8 mouse cellular contexts compared by ENCODE assay signal in genomic region chr2:120731167-120731862, GRCm38 (mm10).
DNase-seq lines count a peak whose midpoint lies in the region; ATAC-seq and TF ChIP-seq lines count a peak whose summit lies in the region.

No protein-coding gene starts in this region.

- peak overlapping the region; percentile 86 for H3K4me3 ChIP-seq in brown adipose tissue, adult 24 weeks (ENCODE audit: insufficient read depth, low read depth, low read length)
- H3K4me3 ChIP-seq in heart, embryonic 15.5 days = peak overlapping the region; percentile 82
- H3K4me3 ChIP-seq in liver, embryonic 14.5 days (ENCODE audit: insufficient read depth in 1 of 2, low read depth in 2 of 2, low read length in 2 of 2) = peak overlapping the region; percentile 85 to 100
- H3K4me3 ChIP-seq in neural tube, embryonic 11.5 days (ENCODE audit: low read depth, low read length) = peak overlapping the region; percentile 98
- H3K4me3 ChIP-seq in stomach, postnatal 0 days (ENCODE audit: low read depth, low read length) = peak overlapping the region; percentile 88

- H3K4me1 ChIP-seq in brown adipose tissue, adult 24 weeks (ENCODE audit: control insufficient read depth, insufficient read depth, insufficient read length, low read length) = peaks cover 15% of the 10 kb centered on the region
- H3K4me1 ChIP-seq in heart, embryonic 15.5 days (replicated peaks) = peaks cover 31% of the 10 kb centered on the region
- H3K4me1 ChIP-seq in liver, embryonic 14.5 days (replicated peaks; ENCODE audit: control insufficient read depth in 2 of 2, insufficient read depth in 2 of 2, low read length in 1 of 2) = peaks cover 19% of the 10 kb centered on the region in 2 experiments
- H3K4me1 ChIP-seq in neural tube, embryonic 11.5 days (ENCODE audit: control insufficient read depth, insufficient read depth, low read length) = peaks cover 20% of the 10 kb centered on the region
- H3K4me1 ChIP-seq in stomach, postnatal 0 days (replicated peaks; ENCODE audit: control insufficient read depth, insufficient read depth) = peaks cover 7% of the 10 kb centered on the region; the same call in 1 of the 2 replicates

- peak overlapping the region; percentile 83 for H3K4me2 ChIP-seq in heart, embryonic 15.5 days
- H3K4me2 ChIP-seq in liver, embryonic 14.5 days (ENCODE audit: low read depth) = peak overlapping the region; percentile 69
- H3K4me2 ChIP-seq in neural tube, embryonic 11.5 days (ENCODE audit: low read depth) = peak overlapping the region; percentile 98
- H3K4me2 ChIP-seq in stomach, postnatal 0 days (replicated peaks; ENCODE audit: low read depth) = peak overlapping the region; percentile 99

- peak; percentile 96 for DNase-seq in CD4-positive, CD25-positive, alpha-beta regulatory T cell, adult 2 months (ENCODE audit: low read depth, low spot score)
- DNase-seq in fibroblast of lung, adult 2 months (ENCODE audit: low read depth) = peak; percentile 82
- peak; percentile 95 to 98 for DNase-seq in kidney, postnatal 25 days
- DNase-seq in liver, embryonic 14.5 days (ENCODE audit: low read depth in 3 of 3, low spot score in 3 of 3) = peak; percentile 90
- peak; percentile 95 for DNase-seq in neural tube, embryonic 11.5 days (ENCODE audit: low spot score)
- DNase-seq in stomach, postnatal 0 days (ENCODE audit: low spot score) = peak; percentile 97

- peak overlapping the region; percentile 64 for H3K27ac ChIP-seq in brown adipose tissue, adult 24 weeks (replicated peaks; ENCODE audit: low read depth, low read length)
- H3K27ac ChIP-seq in heart, embryonic 15.5 days = peak overlapping the region; percentile 97
- H3K27ac ChIP-seq in liver, embryonic 14.5 days = peak overlapping the region; percentile 88
- peak overlapping the region; percentile 78 for H3K27ac ChIP-seq in neural tube, embryonic 11.5 days (ENCODE audit: low read depth, low read length)
- H3K27ac ChIP-seq in stomach, postnatal 0 days (replicated peaks) = peak overlapping the region; percentile 92

- no peaks in the 10 kb centered on the region for H3K27me3 ChIP-seq in heart, embryonic 15.5 days
- no peaks in the 10 kb centered on the region for H3K27me3 ChIP-seq in liver, embryonic 14.5 days (ENCODE audit: control insufficient read depth, insufficient read depth, low read length)
- H3K27me3 ChIP-seq in neural tube, embryonic 11.5 days (ENCODE audit: control insufficient read depth, insufficient read depth, low read length) = no peaks in the 10 kb centered on the region
- H3K27me3 ChIP-seq in stomach, postnatal 0 days (ENCODE audit: control insufficient read depth, insufficient read depth, low read length) = no peaks in the 10 kb centered on the region

- no peaks in the 10 kb centered on the region for H3K9me3 ChIP-seq in heart, embryonic 15.5 days (replicated peaks)
- no peaks in the 10 kb centered on the region for H3K9me3 ChIP-seq in liver, embryonic 14.5 days (ENCODE audit: control insufficient read depth, low read length)
- H3K9me3 ChIP-seq in neural tube, embryonic 11.5 days (ENCODE audit: control insufficient read depth, low read length) = no peaks in the 10 kb centered on the region
- no peaks in the 10 kb centered on the region for H3K9me3 ChIP-seq in stomach, postnatal 0 days (ENCODE audit: control insufficient read depth, low read length)

- peak; percentile 96 for ATAC-seq in heart, embryonic 15.5 days (replicated peaks; ENCODE audit: insufficient number of reproducible peaks, insufficient read depth, low FRiP score, low read depth)
- peak; percentile 97 for ATAC-seq in liver, embryonic 14.5 days (ENCODE audit: insufficient read depth)
- peak; percentile 94 for ATAC-seq in neural tube, embryonic 11.5 days (ENCODE audit: insufficient read depth, low FRiP score, low TSS enrichment)
- ATAC-seq in stomach, postnatal 0 days (ENCODE audit: low FRiP score, low TSS enrichment) = peak; percentile 99

- peak; percentile 74 for TF ChIP-seq EP300 in liver, embryonic 14.5 days (IDR thresholded peaks at IDR 0.05; ENCODE audit: low read depth)
- TF ChIP-seq EP300 in stomach, postnatal 0 days (optimal IDR thresholded peaks at IDR 0.05) = no peak

- peaks cover 25% of the 10 kb centered on the region for H3K36me3 ChIP-seq in heart, embryonic 15.5 days
- peaks cover 31% of the 10 kb centered on the region for H3K36me3 ChIP-seq in liver, embryonic 14.5 days (replicated peaks; ENCODE audit: control insufficient read depth, insufficient read depth, low read depth)
- peaks cover 7% of the 10 kb centered on the region for H3K36me3 ChIP-seq in neural tube, embryonic 11.5 days (ENCODE audit: control insufficient read depth, insufficient read depth, low read length)
- peaks cover 7% of the 10 kb centered on the region for H3K36me3 ChIP-seq in stomach, postnatal 0 days (ENCODE audit: control insufficient read depth, insufficient read depth, low read length)

- H3K9ac ChIP-seq in heart, embryonic 15.5 days = peak overlapping the region; percentile 85
- H3K9ac ChIP-seq in liver, embryonic 14.5 days (replicated peaks) = peak overlapping the region; percentile 99
- peak overlapping the region; percentile 91 for H3K9ac ChIP-seq in neural tube, embryonic 11.5 days (ENCODE audit: low read length)
- peak overlapping the region; percentile 86 for H3K9ac ChIP-seq in stomach, postnatal 0 days (ENCODE audit: low read length)

- TF ChIP-seq CTCF in liver, embryonic 14.5 days (IDR thresholded peaks at IDR 0.05; ENCODE audit: low read depth) = peak; percentile 43
- TF ChIP-seq CTCF in stomach, postnatal 0 days (IDR thresholded peaks at IDR 0.05; ENCODE audit: low read depth) = peak; percentile 37

- WGBS in heart, embryonic 15.5 days = under 1% methylated on average over 61 of the region's 61 CpGs
- WGBS in liver, embryonic 14.5 days (ENCODE audit: insufficient replicate concordance) = under 1% methylated on average over 61 of the region's 61 CpGs
- under 1% methylated on average over 61 of the region's 61 CpGs for WGBS in neural tube, embryonic 11.5 days
- under 1% methylated on average over 61 of the region's 61 CpGs for WGBS in stomach, postnatal 0 days

Comparison
In these comparisons a context has a peak if more than half of its experiments do, and no peak if none do; other contexts are left out.
1. Peak in every context shown above with its lines: DNase-seq, ATAC-seq, H3K4me3 ChIP-seq and H3K27ac ChIP-seq.